Mouse (Mus musculus) layer of hippocampus, postnatal 10 days (tissue): Measurements from ENCODE around the gene Slco1a6. TPM values are rescaled to one million over a fixed set of nuclear protein-coding genes. Genes with fewer than 3 reads are reported as not detected.
"Not testable (repeated sequence)": the region's sequence is repeated elsewhere in the genome, so short reads cannot be mapped to it uniquely, and the experiment has no call there.

ENCODE experiments used
- DNase-seq, 2 experiments: peaks; one replicate each; pipeline ENCODE4 v3.0.0; 2021; ENCODE audit warnings: low spot score in 2 of 2
- long read RNA-seq: library from polyadenylated mRNA; stranded (forward); transcript quantifications from one replicate; pipeline ENCODE4 v2.0.0, GENCODE M21; 2023
- total RNA-seq, 2 experiments: library from RNA; stranded (reverse); gene quantifications; 2 replicates each; pipeline ENCODE4 v1.2.3; 2021

The Slco1a6 gene
- 1 to 10 TPM; 1.1 to 2.8 TPM for total RNA-seq
- long read RNA-seq = 0 reads

- no peak for DNase-seq
These were observed at the start of gene Slco1a6 for GRCm38 (mm10) chr6:142208421-142208820. Gene Slco1a6 (minus strand): TSS chr6:142208521.

- DNase-seq = not testable (repeated sequence)
These were observed 42.5 kb upstream of the Slco1a6 start for GRCm38 (mm10) chr6:142250738-142251307.

GRCm38 (mm10) chr6:142245065-142245464, 36.7 kb upstream of the Slco1a6 start:
- no peak for DNase-seq

- DNase-seq = no peak
These were observed 31.1 kb upstream of the Slco1a6 start for GRCm38 (mm10) chr6:142239468-142239867.

- DNase-seq = no peak
These were observed 11.8 kb upstream of the Slco1a6 start for GRCm38 (mm10) chr6:142220138-142220537.

GRCm38 (mm10) chr6:142211821-142212220, 3.5 kb upstream of the Slco1a6 start:
- DNase-seq = no peak

- DNase-seq = no peak
These were observed 1.4 kb upstream of the Slco1a6 start for GRCm38 (mm10) chr6:142209749-142210148.

- DNase-seq = no peak
These were observed 7.8 kb downstream of the Slco1a6 start for GRCm38 (mm10) chr6:142200524-142200923.

- no peak for DNase-seq
These were observed 14.1 kb downstream of the Slco1a6 start for GRCm38 (mm10) chr6:142194245-142194644.

GRCm38 (mm10) chr6:142191962-142192361, 16.4 kb downstream of the Slco1a6 start:
- DNase-seq = no peak

- DNase-seq = no peak
These were observed 20.9 kb downstream of the Slco1a6 start for GRCm38 (mm10) chr6:142187426-142187825.

GRCm38 (mm10) chr6:142185868-142186415, 22.4 kb downstream of the Slco1a6 start:
- DNase-seq = no peak

- DNase-seq = no peak
These were observed 44.9 kb downstream of the Slco1a6 start for GRCm38 (mm10) chr6:142163406-142163805.

GRCm38 (mm10) chr6:142161171-142161570, 47.1 kb downstream of the Slco1a6 start:
- no peak for DNase-seq

- DNase-seq = peak in 1 of 2 experiments; percentile 3
These were observed 54.2 kb downstream of the Slco1a6 start for GRCm38 (mm10) chr6:142154081-142154480.

GRCm38 (mm10) chr6:142148371-142148770, 60.0 kb downstream of the Slco1a6 start:
- no peak for DNase-seq

- DNase-seq = peak in 1 of 2 experiments; percentile 18
These were observed 96.5 kb downstream of the Slco1a6 start for GRCm38 (mm10) chr6:142111667-142112305.

GRCm38 (mm10) chr6:142091126-142091525, 117.2 kb downstream of the Slco1a6 start:
- DNase-seq = no peak

GRCm38 (mm10) chr6:142058281-142058680, 150.0 kb downstream of the Slco1a6 start:
- not testable (repeated sequence) for DNase-seq

GRCm38 (mm10) chr6:142047689-142048088, 160.6 kb downstream of the Slco1a6 start:
- no peak for DNase-seq

- no peak for DNase-seq
These were observed 162.6 kb downstream of the Slco1a6 start for GRCm38 (mm10) chr6:142045746-142046145.

- DNase-seq = no peak
These were observed 166.4 kb downstream of the Slco1a6 start for GRCm38 (mm10) chr6:142041896-142042295.
